Mouse (Mus musculus) kidney, adult 2 months (tissue): ENCODE measurements at regions not wholly inside any gene's neighbourhood (a gene's known extent, or its start where the extent isn't known, plus 50 kb on each side); places are given as distances from the start of the nearest gene placed in this dataset.

Experiments
- DNase-seq: peaks from one replicate; pipeline ENCODE4 v3.0.0; 2021
- H3K27ac ChIP-seq: fragments of 200-500 bp; 2 replicates; pipeline ENCODE4 v1.5.1; 2012; ENCODE audit warnings: low read depth, low read length, control low read depth, inconsistent platforms; ENCODE audit not compliant: insufficient read depth
- H3K27me3 ChIP-seq: fragments of 200-500 bp; replicated peaks from 2 replicates; pipeline ENCODE4 v1.6.1; 2012; ENCODE audit warnings: mild to moderate bottlenecking, moderate library complexity, low read length, inconsistent platforms; ENCODE audit not compliant: control insufficient read depth, insufficient read depth
- H3K36me3 ChIP-seq: fragments of 200-500 bp; 2 replicates; pipeline ENCODE4 v1.6.1; 2012; ENCODE audit warnings: mild to moderate bottlenecking, moderate library complexity, low read length, inconsistent platforms; ENCODE audit not compliant: control insufficient read depth, insufficient read depth
- H3K4me1 ChIP-seq: fragments of 200-500 bp; 2 replicates; pipeline ENCODE4 v1.6.1; 2011; ENCODE audit warnings: low read length; ENCODE audit not compliant: control insufficient read depth, insufficient read depth
- H3K4me3 ChIP-seq: fragments of 200-500 bp; 2 replicates; pipeline ENCODE4 v1.5.1; 2011; ENCODE audit warnings: mild to moderate bottlenecking, low read depth, low read length, control low read depth; ENCODE audit not compliant: insufficient read depth
- CTCF ChIP-seq: fragments of 200-500 bp; conservative IDR thresholded peaks from 2 replicates; pipeline ENCODE4 v1.5.1; 2011; ENCODE audit warnings: low read depth, mild to moderate bottlenecking, control low read depth, low read length, moderate library complexity, mixed read lengths; ENCODE audit not compliant: insufficient read depth, insufficient read length
- POLR2A ChIP-seq: fragments of 200-500 bp; IDR thresholded peaks from one replicate; pipeline ENCODE4 v1.6.1; 2011; ENCODE audit warnings: low read depth, low read length, control low read depth
- WGBS: fragments of 180-500 bp; shearing (Covaris S2); methylation state at CpG from one replicate; pipeline ENCODE4 v1.1.7; 2018; 5-methylcytosine and 5-hydroxymethylcytosine counted together

GRCm38 (mm10) chr6:10090966-10091495 is 1142.8 kb downstream of the Nxph1 start:
- WGBS, result 41% methylated on average over 1 of the region's 1 CpGs
- H3K27me3 ChIP-seq, result no peaks in the 10 kb centered on the region
- H3K36me3 ChIP-seq, result no peaks in the 10 kb centered on the region
- no peak overlapping the region for H3K4me3 ChIP-seq
- DNase-seq, result peak; percentile 47
- H3K27ac ChIP-seq, result 0 out of 2 replicates have a peak overlapping the region, but pooled peaks have one; percentile 38
- TF ChIP-seq CTCF (no peak), POLR2A (no peak)
- no peaks in the 10 kb centered on the region for H3K4me1 ChIP-seq

GRCm38 (mm10) chr6:10091920-10092661 is 1143.9 kb downstream of the Nxph1 start:
- no peak overlapping the region for H3K4me3 ChIP-seq
- no peaks in the 10 kb centered on the region for H3K4me1 ChIP-seq
- H3K27ac ChIP-seq, result no peak overlapping the region
- WGBS, result 88% methylated on average over 4 of the region's 4 CpGs
- DNase-seq, result no peak
- TF ChIP-seq CTCF, result no peak
- no peaks in the 10 kb centered on the region for H3K36me3 ChIP-seq
- no peaks in the 10 kb centered on the region for H3K27me3 ChIP-seq
